Mouse (Mus musculus): Measurements from ENCODE around the gene Atp6v1fnb. TPM values are rescaled to one million over a fixed set of nuclear protein-coding genes. Genes with fewer than 3 reads are reported as not detected.

The Atp6v1fnb gene
- total and polyA plus RNA-seq, 3 experiments, result 0.13 TPM; not detected in 2

GRCm38 (mm10) chr6:29473941-29474691 is 2.9 kb downstream of the Atp6v1fnb start:
- H3K27ac ChIP-seq (ENCODE audit: control insufficient read depth, low read depth, low read length), result no peak overlapping the region
- no peaks in the 10 kb centered on the region for H3K9me3 ChIP-seq (replicated peaks; ENCODE audit: insufficient read depth, low read length)
- peak overlapping the region; percentile 79 for H3K9ac ChIP-seq (ENCODE audit: control insufficient read depth, low read depth, low read length, poor library complexity, severe bottlenecking)
- H3K36me3 ChIP-seq (ENCODE audit: control insufficient read depth in 1 of 2, insufficient read depth in 2 of 2, low read length in 2 of 2), result peaks cover 3 to 6% of the 10 kb centered on the region in 2 experiments; a peak in 3 of 4 replicates
- H3K4me3 ChIP-seq (ENCODE audit: control insufficient read depth in 1 of 2, insufficient read depth in 1 of 2, low read depth in 2 of 2, low read length in 2 of 2), result peak overlapping the region; percentile 78 to 98
- H3K27me3 ChIP-seq (ENCODE audit: control insufficient read depth in 1 of 2, insufficient read depth in 2 of 2, low read length in 2 of 2), result no peaks in the 10 kb centered on the region; a peak in 1 of 4 replicates
- H3K79me2 ChIP-seq (ENCODE audit: control insufficient read depth, insufficient read depth, low read length, poor library complexity), result peaks cover under 1% of the 10 kb centered on the region; the same call in 1 of the 2 replicates
- TF ChIP-seq HCFC1 (IDR thresholded peaks at IDR 0.05; ENCODE audit: low read depth, low read length) (peak; percentile 54), TCF12 (IDR thresholded peaks at IDR 0.05; ENCODE audit: low read depth, low read length) (0 out of 2 replicates have a peak, but pooled peaks have one; percentile 17), ELF1 (IDR thresholded peaks at IDR 0.05; ENCODE audit: low read depth, low read length) (no peak), UBTF (IDR thresholded peaks at IDR 0.05; ENCODE audit: borderline replicate concordance, insufficient read depth, low read depth, low read length) (0 out of 2 replicates have a peak, but pooled peaks have one; percentile 62), MYB (IDR thresholded peaks at IDR 0.05; ENCODE audit: low read depth, low read length) (no peak), POLR2A (IDR thresholded peaks at IDR 0.05; ENCODE audit: control insufficient read depth in 1 of 2, insufficient read depth in 1 of 2, low read depth in 1 of 2, low read length in 2 of 2, poor library complexity in 1 of 2) (peak; percentile 69 to 72; a peak in 3 of 4 replicates), NELFE (IDR thresholded peaks at IDR 0.05; ENCODE audit: low read depth, low read length) (peak; percentile 50), ETS1 (IDR thresholded peaks at IDR 0.05; ENCODE audit: low read depth, low read length) (no peak), RAD21 (IDR thresholded peaks at IDR 0.05; ENCODE audit: low read depth, low read length) (0 out of 2 replicates have a peak, but pooled peaks have one; percentile 1), MAZ (IDR thresholded peaks at IDR 0.05; ENCODE audit: low read depth, low read length) (0 out of 2 replicates have a peak, but pooled peaks have one; percentile 26), MXI1 (IDR thresholded peaks at IDR 0.05; ENCODE audit: low read depth, low read length) (peak; percentile 61; the same call in 1 of the 2 replicates), TBP (IDR thresholded peaks at IDR 0.05; ENCODE audit: low read depth, low read length) (0 out of 2 replicates have a peak, but pooled peaks have one; percentile 27), SIN3A (IDR thresholded peaks at IDR 0.05; ENCODE audit: low read length) (peak; percentile 69)
- peaks cover 3 to 11% of the 10 kb centered on the region in 2 experiments; a peak in 3 of 4 replicates for H3K4me1 ChIP-seq (ENCODE audit: control insufficient read depth in 1 of 2, insufficient read depth in 2 of 2, low read length in 2 of 2)
- DNase-seq (ENCODE audit: low read depth, low spot score), result peak; percentile 96

GRCm38 (mm10) chr6:29474736-29475135 is 3.5 kb downstream of the Atp6v1fnb start:
- no peak for DNase-seq (ENCODE audit: low read depth, low spot score)

More at GRCm38 (mm10) chr6:29474736-29475135, 3.5 kb downstream of the Atp6v1fnb start:
- TF ChIP-seq UBTF (IDR thresholded peaks at IDR 0.05; ENCODE audit: borderline replicate concordance, insufficient read depth, low read depth, low read length) (no peak), ELF1 (IDR thresholded peaks at IDR 0.05; ENCODE audit: low read depth, low read length) (no peak), MYC (IDR thresholded peaks at IDR 0.05; ENCODE audit: low read depth, low read length) (no peak), NRF1 (IDR thresholded peaks at IDR 0.05; ENCODE audit: insufficient read depth, low read depth, low read length, poor library complexity, severe bottlenecking) (no peak), RCOR1 (IDR thresholded peaks at IDR 0.05; ENCODE audit: low read depth, low read length) (no peak), POLR2AphosphoS5 (IDR thresholded peaks at IDR 0.05; ENCODE audit: borderline replicate concordance, low read depth, low read length) (no peak), TCF12 (IDR thresholded peaks at IDR 0.05; ENCODE audit: low read depth, low read length) (no peak), MEF2A (IDR thresholded peaks at IDR 0.05; ENCODE audit: extremely low read depth, insufficient replicate concordance, low read depth, low read length, poor library complexity, severe bottlenecking) (no peak), TBP (IDR thresholded peaks at IDR 0.05; ENCODE audit: low read depth, low read length) (no peak), GABPA (IDR thresholded peaks at IDR 0.05; ENCODE audit: low read depth, low read length) (no peak), MAX (IDR thresholded peaks at IDR 0.05; ENCODE audit: low read length) (no peak), ZC3H11A (IDR thresholded peaks at IDR 0.05; ENCODE audit: low read depth, low read length) (no peak), TAL1 (IDR thresholded peaks at IDR 0.05; ENCODE audit: low read length) (no peak), MXI1 (IDR thresholded peaks at IDR 0.05; ENCODE audit: low read depth, low read length) (no peak), CTCF (IDR thresholded peaks at IDR 0.05 in 2 of 3, conservative IDR thresholded peaks at IDR 0.05 in 1 of 3; ENCODE audit: control insufficient read depth in 1 of 3, insufficient read depth in 1 of 3, low read depth in 2 of 3, low read length in 3 of 3, poor library complexity in 1 of 3, severe bottlenecking in 1 of 3) (no peak), RAD21 (IDR thresholded peaks at IDR 0.05; ENCODE audit: low read depth, low read length) (no peak)
- peak overlapping the region; percentile 79 for H3K9ac ChIP-seq (ENCODE audit: control insufficient read depth, low read depth, low read length, poor library complexity, severe bottlenecking)
- H3K4me3 ChIP-seq (ENCODE audit: control insufficient read depth in 1 of 2, insufficient read depth in 1 of 2, low read depth in 2 of 2, low read length in 2 of 2), result peak overlapping the region; percentile 78 to 98
- peaks cover 3 to 4% of the 10 kb centered on the region in 2 experiments; a peak in 2 of 4 replicates for H3K36me3 ChIP-seq (ENCODE audit: control insufficient read depth in 1 of 2, insufficient read depth in 2 of 2, low read length in 2 of 2)
- no peaks in the 10 kb centered on the region; a peak in 1 of 4 replicates for H3K27me3 ChIP-seq (ENCODE audit: control insufficient read depth in 1 of 2, insufficient read depth in 2 of 2, low read length in 2 of 2)
- no peaks in the 10 kb centered on the region for H3K79me2 ChIP-seq (ENCODE audit: control insufficient read depth, insufficient read depth, low read length, poor library complexity)
- H3K4me1 ChIP-seq (ENCODE audit: control insufficient read depth in 1 of 2, insufficient read depth in 2 of 2, low read length in 2 of 2), result peaks cover 2 to 9% of the 10 kb centered on the region in 2 experiments; a peak in 3 of 4 replicates
- H3K27ac ChIP-seq (ENCODE audit: control insufficient read depth, low read depth, low read length), result no peak overlapping the region
- no peaks in the 10 kb centered on the region for H3K9me3 ChIP-seq (replicated peaks; ENCODE audit: insufficient read depth, low read length)

Data from MEL (cell line).